Mouse (Mus musculus): ENCODE data around the gene Chpf2.
A peak's percentile ranks its signal among the peaks of the same experiment; 100 is the strongest.
"Not testable (repeated sequence)": the region's sequence is repeated elsewhere in the genome, so short reads cannot be mapped to it uniquely, and the experiment has no call there.

Chpf2 gene

GRCm38 (mm10) chr5:24586547-24587199 is at the start of gene Chpf2:
TSS of gene Chpf2 (plus strand) at chr5:24586741.
- peak; percentile 93 for DNase-seq (ENCODE audit: low read depth)

- DNase-seq (ENCODE audit: low read depth): no peak
These were observed 48.9 kb upstream of the Chpf2 start for GRCm38 (mm10) chr5:24537618-24538017.

GRCm38 (mm10) chr5:24539571-24540296 is 46.8 kb upstream of the Chpf2 start:
- no peak for DNase-seq (ENCODE audit: low read depth)

GRCm38 (mm10) chr5:24540387-24541143 is 46.0 kb upstream of the Chpf2 start, which contains the start of gene Asb10:
TSS of gene Asb10 (minus strand) at chr5:24540978.
- DNase-seq (ENCODE audit: low read depth): no peak

DNA sequence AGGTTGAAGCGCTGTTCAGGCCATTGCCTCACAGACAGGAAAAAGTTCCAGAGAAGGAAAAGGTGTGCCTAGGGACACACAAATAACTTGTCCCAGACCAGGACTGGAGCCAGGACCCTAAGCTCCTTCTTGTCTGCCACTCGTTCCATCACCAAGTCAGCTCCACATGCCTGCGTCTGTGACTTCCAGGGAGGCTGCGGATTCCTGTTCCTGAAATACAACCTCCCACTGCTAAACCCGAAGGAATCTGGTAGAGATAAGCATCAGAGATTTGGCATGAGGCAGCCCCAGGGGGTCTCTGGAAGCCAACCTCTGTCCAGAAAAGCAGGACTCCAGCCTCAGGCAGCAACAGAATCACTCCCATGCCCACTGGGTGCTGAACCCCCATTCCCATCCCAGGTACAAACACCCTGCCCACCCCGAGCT is 45.4 kb upstream of the Chpf2 start:
- DNase-seq (ENCODE audit: low read depth): no peak

- peak; percentile 22 for DNase-seq (ENCODE audit: low read depth)
These were observed 43.9 kb upstream of the Chpf2 start for GRCm38 (mm10) chr5:24542643-24543042.

GRCm38 (mm10) chr5:24550598-24551316 is 35.8 kb upstream of the Chpf2 start:
- peak; percentile 17 for DNase-seq (ENCODE audit: low read depth)

DNA sequence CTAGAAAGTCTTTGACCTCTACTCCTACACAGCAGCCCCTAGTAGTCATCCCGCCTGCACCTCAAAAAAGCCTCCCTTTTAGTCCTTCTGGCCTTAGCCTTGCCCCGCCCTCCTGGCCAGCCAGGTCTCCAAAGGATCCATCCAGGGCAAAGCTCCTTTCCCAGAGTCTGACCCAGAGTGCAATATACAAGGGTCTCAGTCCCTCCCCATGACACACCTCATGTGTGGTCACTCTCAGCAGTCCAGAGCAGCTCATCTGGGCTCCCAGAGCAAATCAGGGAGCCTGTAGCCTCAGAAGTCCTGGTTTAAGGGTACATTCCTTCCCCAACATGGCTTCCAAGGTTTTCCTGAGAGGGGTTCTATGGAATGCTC is 35.2 kb upstream of the Chpf2 start:
- no peak for DNase-seq (ENCODE audit: low read depth)

DNA sequence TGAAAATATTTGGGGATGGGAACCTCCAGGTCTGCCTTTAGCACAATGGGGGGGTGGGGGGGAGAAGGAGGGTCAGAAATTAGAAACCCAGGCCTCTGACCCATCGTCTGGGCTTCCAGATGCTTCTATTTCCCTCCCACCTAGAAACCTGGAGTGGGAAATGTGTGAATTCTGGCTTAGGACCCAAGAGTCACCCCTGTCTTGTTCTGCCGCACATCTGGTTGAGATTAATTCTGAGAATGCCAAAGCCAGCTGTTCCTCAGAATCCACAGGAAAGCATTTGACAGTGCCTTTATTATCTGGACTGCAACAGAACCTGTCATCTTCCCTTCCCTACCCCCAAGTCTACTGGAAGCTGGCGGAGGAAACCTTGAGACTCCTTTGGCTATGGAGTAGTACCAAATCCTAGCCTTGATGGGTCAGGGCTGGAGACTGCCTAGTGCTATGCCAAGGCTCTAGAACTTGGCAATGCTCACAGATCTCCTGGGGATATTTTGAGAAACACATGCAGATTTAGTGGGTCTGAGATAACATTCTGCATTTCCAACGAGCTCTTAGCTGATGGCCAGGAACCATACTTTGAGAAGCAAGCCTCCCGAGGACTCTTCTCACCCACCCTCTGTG is 32.8 kb upstream of the Chpf2 start:
- DNase-seq (ENCODE audit: low read depth): no peak

DNA sequence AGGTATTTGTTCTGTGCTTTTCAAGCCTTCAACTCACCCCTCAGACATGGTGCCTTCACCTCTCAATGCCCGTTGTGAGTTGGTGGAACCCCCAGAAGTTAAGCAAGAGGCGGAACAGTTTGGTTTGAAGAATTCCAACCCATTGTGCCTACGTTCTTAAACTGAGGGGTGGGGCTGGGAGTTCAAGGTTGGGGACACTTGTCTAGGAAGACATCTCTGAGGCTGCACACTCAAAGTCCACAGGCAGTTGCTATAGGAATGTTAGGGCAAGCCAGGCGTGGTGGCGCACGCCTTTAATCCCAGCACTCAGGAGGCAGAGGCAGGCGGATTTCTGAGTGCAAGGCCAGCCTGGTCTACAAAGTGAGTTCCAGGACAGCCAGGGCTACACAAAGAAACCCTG is 31.2 kb upstream of the Chpf2 start:
- DNase-seq (ENCODE audit: low read depth): not testable (repeated sequence)

- no peak for DNase-seq (ENCODE audit: low read depth)
These were observed 29.8 kb upstream of the Chpf2 start, which contains the start of gene 4931409K22Rik for GRCm38 (mm10) chr5:24556709-24557108. TSS of gene 4931409K22Rik (minus strand) at chr5:24556809.

GRCm38 (mm10) chr5:24575948-24576347 is 10.6 kb upstream of the Chpf2 start:
- peak; percentile 26 for DNase-seq (ENCODE audit: low read depth)

GRCm38 (mm10) chr5:24576801-24577182 is 9.7 kb upstream of the Chpf2 start:
- DNase-seq (ENCODE audit: low read depth): no peak

DNA sequence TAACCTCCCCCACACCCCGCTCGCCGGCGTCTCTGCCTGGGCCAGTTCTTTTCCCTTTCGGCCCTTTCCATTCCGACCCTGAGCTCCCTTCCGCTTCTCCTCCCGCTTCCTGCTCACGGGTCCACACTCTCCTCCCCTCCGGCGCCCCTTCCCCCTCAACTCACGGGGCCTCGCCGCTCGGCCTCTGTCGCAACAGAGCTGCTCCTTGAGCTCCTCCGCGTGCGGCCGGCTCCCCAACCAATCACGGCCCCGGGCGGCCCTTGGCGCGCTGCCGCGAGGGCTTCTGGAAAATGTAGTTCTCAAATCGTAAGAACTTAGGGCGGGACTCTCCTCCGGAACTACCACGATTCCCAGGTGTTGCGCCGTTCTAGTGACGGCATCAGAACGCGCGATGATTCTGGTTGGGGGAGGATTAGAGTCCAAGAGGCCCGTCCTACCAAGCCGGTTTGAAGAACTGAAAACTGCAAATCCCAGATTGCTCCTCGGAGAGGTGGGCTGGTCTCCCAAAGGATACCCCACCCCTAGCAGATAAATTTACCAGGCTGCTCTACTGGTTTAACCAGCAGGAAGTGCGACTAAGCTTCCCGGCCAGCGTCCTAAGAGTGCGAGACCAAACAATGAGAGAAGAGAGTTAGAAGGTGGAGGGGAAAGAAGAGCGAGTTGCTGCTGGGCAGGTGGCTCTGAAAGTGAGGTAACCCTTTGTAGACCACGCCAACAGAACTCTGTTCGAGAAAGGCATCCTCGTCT is 9.2 kb upstream of the Chpf2 start, which contains the start of gene Abcf2:
Abcf2 (minus strand) TSS at position 285 of the 747 bp plus-strand sequence.
- DNase-seq (ENCODE audit: low read depth): peak; percentile 100

DNA sequence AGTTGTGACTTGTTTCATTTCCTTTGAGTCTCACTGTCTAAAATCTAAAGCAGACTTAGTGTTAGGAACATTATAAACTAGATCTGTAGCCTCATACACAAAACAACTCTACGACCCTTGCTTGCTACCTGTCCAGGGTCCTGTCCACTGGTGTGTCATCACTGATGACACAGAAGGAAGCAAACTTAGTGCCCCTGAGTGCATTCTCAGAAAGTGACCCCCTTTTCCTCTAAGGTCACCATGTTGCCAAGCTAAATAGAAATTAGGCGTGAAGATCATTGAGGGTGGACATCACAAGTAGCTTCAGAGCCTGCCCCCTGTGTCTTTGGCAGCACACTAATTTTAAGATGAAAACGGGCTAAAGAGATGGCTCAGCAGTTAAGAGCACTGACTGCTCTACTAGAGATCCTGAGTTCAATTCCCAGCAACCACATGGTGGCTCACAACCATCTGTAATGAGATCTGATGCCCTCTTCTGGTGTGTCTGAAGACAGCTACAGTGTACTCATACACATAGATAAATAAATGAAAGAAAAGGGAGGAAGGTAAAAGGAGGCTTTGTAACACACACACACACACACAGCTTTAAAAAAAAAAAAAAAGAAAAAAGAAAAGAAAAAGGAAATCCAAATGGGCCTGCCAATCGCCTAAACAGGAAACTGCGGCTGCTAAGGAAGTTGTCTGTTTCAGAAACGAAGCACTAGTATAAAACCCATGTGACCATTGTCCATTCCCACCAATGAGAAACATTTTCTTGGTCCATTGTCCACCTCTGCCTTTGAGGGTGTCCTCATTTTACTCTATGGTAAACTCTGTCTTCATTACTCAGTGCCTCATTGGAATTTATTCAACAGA is 8.2 kb upstream of the Chpf2 start:
- peak; percentile 24 for DNase-seq (ENCODE audit: low read depth)

DNA sequence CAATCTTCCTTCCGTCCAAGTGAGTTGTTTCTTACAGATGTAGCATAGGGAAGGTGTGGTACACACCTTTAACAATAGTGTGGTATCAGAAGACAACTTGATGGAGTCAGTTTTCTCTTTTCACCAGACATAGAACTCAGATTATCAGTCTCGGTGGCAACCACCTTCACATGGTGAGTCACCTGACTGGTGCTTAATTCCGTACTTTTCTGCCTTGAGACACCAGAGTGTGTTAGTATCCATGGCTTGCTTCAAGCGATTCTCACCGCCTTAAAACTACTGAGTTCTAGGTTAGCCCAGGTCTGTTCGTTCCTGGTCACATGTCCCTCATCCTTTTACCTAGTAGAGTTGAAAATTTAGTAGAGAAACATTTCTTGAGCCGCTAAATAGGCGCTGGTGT is 435 bp upstream of the Chpf2 start:
- no peak for DNase-seq (ENCODE audit: low read depth)

DNA sequence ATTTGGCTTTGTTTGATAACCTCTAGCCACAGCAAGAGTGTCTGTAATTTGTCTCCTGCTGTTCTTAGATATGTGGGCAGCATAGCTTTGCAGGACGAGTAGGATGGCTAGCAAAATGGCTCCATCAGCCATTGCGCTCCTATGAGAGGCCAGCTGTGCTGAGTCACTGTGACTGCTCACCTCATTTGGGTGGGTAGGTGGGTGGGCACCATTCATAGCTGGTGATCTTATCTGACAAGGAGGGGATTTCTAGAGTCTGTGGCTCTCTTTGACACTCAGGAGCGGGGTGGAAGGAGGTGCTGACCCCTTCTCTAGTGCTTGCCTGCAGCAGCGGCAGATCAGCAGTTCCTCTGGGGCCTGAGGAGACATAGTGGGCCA is 648 bp downstream of the Chpf2 start:
- peak; percentile 49 for DNase-seq (ENCODE audit: low read depth)

GRCm38 (mm10) chr5:24589511-24590500 is 3.3 kb downstream of the Chpf2 start:
- DNase-seq (ENCODE audit: low read depth): no peak

- no peak for DNase-seq (ENCODE audit: low read depth)
These were observed 4.8 kb downstream of the Chpf2 start for GRCm38 (mm10) chr5:24591268-24591721.

All from induced T-regulatory cell, adult 2 months (primary cell).